Mouse (Mus musculus) stomach, postnatal 0 days (tissue): ENCODE data around the gene Rcn1.

Source experiments
- CTCF ChIP-seq: IDR thresholded peaks from 2 replicates; pipeline ENCODE4 v1.5.1; 2016; ENCODE audit warnings: antibody characterized with exemption, low read depth, mild to moderate bottlenecking, moderate library complexity
- EP300 ChIP-seq: optimal IDR thresholded peaks from 2 replicates; pipeline ENCODE3; 2016; ENCODE audit warnings: antibody characterized with exemption

DNA sequence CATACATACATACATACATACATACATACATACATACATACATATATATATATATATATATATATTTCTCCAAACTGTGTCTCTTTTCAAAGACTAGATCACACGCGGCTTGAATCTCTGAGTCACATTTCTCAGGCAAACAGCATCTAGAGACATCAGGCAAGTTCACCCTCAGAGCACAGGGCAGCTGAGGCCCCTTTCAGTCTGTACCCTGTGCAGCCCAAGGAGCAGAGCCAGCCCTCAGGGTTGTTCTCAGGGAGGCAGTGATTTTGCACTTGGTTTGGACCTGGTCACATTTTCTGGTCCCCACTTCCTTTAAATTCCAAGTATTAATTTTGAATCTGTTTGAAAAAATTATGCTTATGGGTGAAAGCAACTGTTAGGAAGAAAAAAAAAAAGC lies 39.4 kb upstream of the Rcn1 start:
- no peak for TF ChIP-seq CTCF
- no peak for TF ChIP-seq EP300
